Mouse (Mus musculus): ENCODE measurements around the gene Prmt3. TPM values are rescaled to one million over a fixed set of nuclear protein-coding genes. Genes with fewer than 3 reads are reported as not detected.
A peak's percentile ranks its signal among the peaks of the same experiment; 100 is the strongest.

Gene Prmt3
- polyA plus RNA-seq (2014; fragmentation: Nextera tagmentation; extraction: Ambion mirVana), result 47.6 and 60.8 TPM in 2 replicates

DNA sequence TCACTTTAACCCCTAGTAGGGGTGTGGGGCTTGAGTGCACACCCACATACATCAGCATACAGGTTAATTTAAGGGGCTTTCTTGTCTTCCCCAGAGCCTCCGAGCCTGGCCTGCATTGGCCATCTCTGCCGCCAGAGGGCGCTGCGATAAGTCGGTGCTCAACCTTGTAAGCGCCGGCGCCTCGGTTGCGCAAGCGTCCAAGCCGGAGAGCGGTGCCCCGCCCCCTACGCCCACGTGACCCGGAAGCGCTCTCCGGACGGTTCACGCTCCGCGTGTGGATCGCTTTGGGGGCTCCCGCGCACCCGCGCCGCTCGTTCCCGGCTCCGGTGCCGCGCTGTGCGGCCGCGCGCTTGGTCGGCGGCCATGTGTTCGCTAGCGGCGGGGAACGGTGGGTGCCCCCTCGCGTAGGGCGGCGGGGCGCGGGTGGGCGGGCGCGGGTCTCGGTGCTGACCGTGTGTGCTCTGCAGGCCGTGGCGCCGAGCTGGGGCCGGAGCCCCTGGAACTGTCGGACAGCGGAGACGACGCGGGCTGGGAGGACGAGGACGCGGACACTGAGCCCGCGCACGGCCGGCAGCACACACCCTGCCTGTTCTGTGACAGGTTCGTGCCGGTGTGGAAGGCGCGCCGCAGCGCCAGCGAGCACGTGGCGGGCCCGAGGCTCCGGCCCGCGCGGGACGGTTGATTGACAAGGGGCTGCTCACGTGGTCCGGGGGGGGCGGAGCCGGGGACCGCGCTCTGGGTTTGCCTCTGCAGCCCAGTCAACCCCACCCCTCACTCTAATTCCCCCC, at the start of gene Prmt3:
Gene Prmt3, plus strand, starts transcription at position 233 of the 788 bp plus-strand sequence.
- WGBS, result under 1% methylated on average over 87 of the region's 92 CpGs
- peak; percentile 97 for ATAC-seq (ENCODE audit: low FRiP score, low TSS enrichment)

DNA sequence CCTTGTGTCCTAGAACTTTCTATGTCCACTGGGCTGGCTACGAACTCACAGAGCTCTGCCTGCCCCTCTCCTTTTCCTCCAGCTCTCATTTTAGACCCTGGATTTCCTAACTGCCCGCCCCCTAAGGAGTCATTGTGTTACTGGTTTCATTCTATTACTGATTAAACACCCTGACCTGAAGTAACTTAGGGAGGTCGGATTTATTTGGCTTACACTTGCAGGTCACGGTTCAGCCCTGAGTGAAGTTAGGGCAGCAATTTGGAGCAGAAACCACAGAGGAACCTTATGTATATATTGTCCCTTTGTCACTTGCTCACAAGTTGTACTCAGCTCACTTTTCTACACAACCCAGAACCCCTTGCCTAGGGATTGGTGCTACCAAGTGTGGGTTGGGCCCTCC, 43.8 kb upstream of the Prmt3 start:
- no peaks in the 10 kb centered on the region; the same call in 1 of the 2 replicates for H3K4me1 ChIP-seq (ENCODE audit: control insufficient read depth, insufficient read depth, low read length)
- H3K9me3 ChIP-seq (ENCODE audit: control insufficient read depth, low read length), result no peaks in the 10 kb centered on the region
- DNase-seq (no peak), ATAC-seq (ENCODE audit: low FRiP score, low TSS enrichment) (no peak)
- 69% methylated on average over 4 of the region's 4 CpGs for WGBS
- no peak overlapping the region for H3K9ac ChIP-seq (replicated peaks; ENCODE audit: low read length)
- no peak overlapping the region for H3K4me3 ChIP-seq (replicated peaks; ENCODE audit: low read depth, low read length)
- H3K36me3 ChIP-seq (ENCODE audit: control insufficient read depth, insufficient read depth, low read length), result no peaks in the 10 kb centered on the region
- H3K4me2 ChIP-seq (ENCODE audit: low read length), result no peak overlapping the region
- H3K27ac ChIP-seq (replicated peaks; ENCODE audit: low read depth, low read length), result no peak overlapping the region
- H3K27me3 ChIP-seq (ENCODE audit: control insufficient read depth, insufficient read depth, low read length), result peaks cover 4% of the 10 kb centered on the region; the same call in 1 of the 2 replicates

More for the DNA sequence above, at the start of gene Prmt3:
- Histone ChIP-seq H3K4me1 (ENCODE audit: control insufficient read depth, insufficient read depth, low read length) (peaks cover 12% of the 10 kb centered on the region), H3K36me3 (ENCODE audit: control insufficient read depth, insufficient read depth, low read length) (peaks cover 21% of the 10 kb centered on the region), H3K27ac (replicated peaks; ENCODE audit: low read depth, low read length) (peak within 1 kb of the TSS; percentile 86), H3K9ac (replicated peaks; ENCODE audit: low read length) (peak within 1 kb of the TSS; percentile 71), H3K4me3 (replicated peaks; ENCODE audit: low read depth, low read length) (peak within 1 kb of the TSS; percentile 68), H3K4me2 (ENCODE audit: low read length) (peak within 1 kb of the TSS; percentile 67), H3K27me3 (ENCODE audit: control insufficient read depth, insufficient read depth, low read length) (no peaks in the 10 kb centered on the region), H3K9me3 (ENCODE audit: control insufficient read depth, low read length) (no peaks in the 10 kb centered on the region)
- DNase-seq, result peak; percentile 100

DNA sequence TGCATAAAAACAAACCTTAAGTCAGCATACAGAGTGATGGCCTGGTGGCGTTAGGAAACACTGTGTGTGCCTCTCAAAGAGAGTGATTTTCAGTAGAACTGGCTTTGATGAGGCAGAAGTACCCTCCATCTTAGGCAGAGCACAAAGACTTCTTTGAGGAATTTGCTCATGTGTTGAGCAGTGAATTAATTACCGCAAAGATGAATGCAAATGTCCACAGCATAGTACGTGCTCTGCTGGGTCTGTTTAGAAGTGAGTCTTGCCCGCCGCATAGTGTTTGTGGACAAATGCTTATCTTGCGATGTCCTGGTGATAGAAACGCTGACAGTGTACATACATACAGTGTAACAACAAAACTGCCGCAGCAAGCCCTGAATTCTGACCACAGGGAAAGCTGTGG, 38.7 kb upstream of the Prmt3 start:
- ATAC-seq (ENCODE audit: low FRiP score, low TSS enrichment) (peak; percentile 46; the same call in 1 of the 2 replicates), DNase-seq (peak; percentile 41)
- no peak overlapping the region for H3K4me2 ChIP-seq (ENCODE audit: low read length)
- no peak overlapping the region for H3K4me3 ChIP-seq (replicated peaks; ENCODE audit: low read depth, low read length)
- H3K27ac ChIP-seq (replicated peaks; ENCODE audit: low read depth, low read length), result no peak overlapping the region
- no peak overlapping the region for H3K9ac ChIP-seq (replicated peaks; ENCODE audit: low read length)
- peaks cover 19% of the 10 kb centered on the region for H3K27me3 ChIP-seq (ENCODE audit: control insufficient read depth, insufficient read depth, low read length)
- no peaks in the 10 kb centered on the region for H3K36me3 ChIP-seq (ENCODE audit: control insufficient read depth, insufficient read depth, low read length)
- WGBS, result 26% methylated on average over 8 of the region's 8 CpGs
- peaks cover 14% of the 10 kb centered on the region for H3K4me1 ChIP-seq (ENCODE audit: control insufficient read depth, insufficient read depth, low read length)
- no peaks in the 10 kb centered on the region for H3K9me3 ChIP-seq (ENCODE audit: control insufficient read depth, low read length)

DNA sequence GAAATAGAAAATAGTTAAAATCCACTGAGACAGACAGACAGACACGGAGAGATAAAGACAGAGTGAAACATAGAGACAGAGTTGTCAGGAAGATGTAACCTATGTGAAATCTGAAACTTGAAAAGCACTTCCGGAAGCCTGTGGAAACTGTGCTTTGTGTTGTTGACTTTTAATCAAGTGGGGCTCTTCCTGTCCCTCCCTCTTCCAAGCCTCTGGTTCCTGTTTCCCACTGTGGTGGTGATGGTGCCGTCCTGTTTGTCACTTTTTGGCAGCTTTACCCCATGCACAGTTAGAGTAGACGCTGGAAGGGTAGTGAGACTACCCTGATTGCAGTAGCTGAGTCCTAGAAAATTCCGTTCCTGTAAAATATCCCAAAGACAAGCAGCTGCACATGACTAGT, 36.7 kb upstream of the Prmt3 start:
- Histone ChIP-seq H3K4me1 (ENCODE audit: control insufficient read depth, insufficient read depth, low read length) (peaks cover 14% of the 10 kb centered on the region), H3K27me3 (ENCODE audit: control insufficient read depth, insufficient read depth, low read length) (peaks cover 33% of the 10 kb centered on the region), H3K36me3 (ENCODE audit: control insufficient read depth, insufficient read depth, low read length) (no peaks in the 10 kb centered on the region), H3K9me3 (ENCODE audit: control insufficient read depth, low read length) (no peaks in the 10 kb centered on the region), H3K4me3 (replicated peaks; ENCODE audit: low read depth, low read length) (no peak overlapping the region), H3K9ac (replicated peaks; ENCODE audit: low read length) (no peak overlapping the region), H3K4me2 (ENCODE audit: low read length) (no peak overlapping the region), H3K27ac (replicated peaks; ENCODE audit: low read depth, low read length) (no peak overlapping the region; the same call in 1 of the 2 replicates)
- WGBS, result 30% methylated on average over 5 of the region's 5 CpGs
- DNase-seq, result no peak
- ATAC-seq (ENCODE audit: low FRiP score, low TSS enrichment), result 0 out of 2 replicates have a peak, but pooled peaks have one; percentile 3

DNA sequence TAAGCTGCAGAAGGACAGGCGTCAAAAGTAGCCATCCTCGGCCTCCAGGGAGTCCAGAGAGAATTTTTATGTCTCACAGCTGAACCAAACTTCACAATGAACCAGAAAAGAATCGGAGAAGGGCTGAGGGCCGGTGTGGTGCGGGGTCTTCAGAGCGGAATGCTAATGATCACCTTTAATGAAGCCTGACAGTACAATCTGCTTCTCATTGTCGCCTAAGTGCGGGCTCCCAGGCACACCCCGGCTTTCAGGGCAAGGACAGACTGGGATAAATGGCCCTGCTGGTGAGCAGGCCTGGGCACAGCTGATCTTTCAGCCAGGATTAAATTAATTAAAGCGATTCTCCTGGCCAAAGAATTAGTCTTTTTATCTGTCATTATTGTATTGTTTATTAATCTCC, 36.2 kb upstream of the Prmt3 start:
- no peak overlapping the region for H3K4me3 ChIP-seq (replicated peaks; ENCODE audit: low read depth, low read length)
- DNase-seq (peak; percentile 59), ATAC-seq (ENCODE audit: low FRiP score, low TSS enrichment) (peak; percentile 80; the same call in 1 of the 2 replicates)
- WGBS, result 5% methylated on average over 10 of the region's 10 CpGs
- no peaks in the 10 kb centered on the region for H3K9me3 ChIP-seq (ENCODE audit: control insufficient read depth, low read length)
- H3K36me3 ChIP-seq (ENCODE audit: control insufficient read depth, insufficient read depth, low read length), result no peaks in the 10 kb centered on the region
- H3K4me2 ChIP-seq (ENCODE audit: low read length), result no peak overlapping the region; the same call in 1 of the 2 replicates
- no peak overlapping the region for H3K9ac ChIP-seq (replicated peaks; ENCODE audit: low read length)
- peaks cover 37% of the 10 kb centered on the region for H3K27me3 ChIP-seq (ENCODE audit: control insufficient read depth, insufficient read depth, low read length)
- H3K27ac ChIP-seq (replicated peaks; ENCODE audit: low read depth, low read length), result no peak overlapping the region; the same call in 1 of the 2 replicates
- H3K4me1 ChIP-seq (ENCODE audit: control insufficient read depth, insufficient read depth, low read length), result peaks cover 14% of the 10 kb centered on the region

GRCm38 (mm10) chr7:49751148-49751547, 27.0 kb upstream of the Prmt3 start:
- no peak overlapping the region for H3K27ac ChIP-seq (replicated peaks; ENCODE audit: low read depth, low read length)
- DNase-seq, result peak; percentile 89
- no peak for ATAC-seq (ENCODE audit: low FRiP score, low TSS enrichment)
- no peaks in the 10 kb centered on the region for H3K36me3 ChIP-seq (ENCODE audit: control insufficient read depth, insufficient read depth, low read length)
- H3K4me1 ChIP-seq (ENCODE audit: control insufficient read depth, insufficient read depth, low read length), result no peaks in the 10 kb centered on the region
- no peaks in the 10 kb centered on the region for H3K9me3 ChIP-seq (ENCODE audit: control insufficient read depth, low read length)
- 4% methylated on average over 4 of the region's 4 CpGs for WGBS
- no peak overlapping the region for H3K4me2 ChIP-seq (ENCODE audit: low read length)
- H3K27me3 ChIP-seq (ENCODE audit: control insufficient read depth, insufficient read depth, low read length), result peaks cover 48% of the 10 kb centered on the region
- no peak overlapping the region for H3K9ac ChIP-seq (replicated peaks; ENCODE audit: low read length)
- no peak overlapping the region for H3K4me3 ChIP-seq (replicated peaks; ENCODE audit: low read depth, low read length)

DNA sequence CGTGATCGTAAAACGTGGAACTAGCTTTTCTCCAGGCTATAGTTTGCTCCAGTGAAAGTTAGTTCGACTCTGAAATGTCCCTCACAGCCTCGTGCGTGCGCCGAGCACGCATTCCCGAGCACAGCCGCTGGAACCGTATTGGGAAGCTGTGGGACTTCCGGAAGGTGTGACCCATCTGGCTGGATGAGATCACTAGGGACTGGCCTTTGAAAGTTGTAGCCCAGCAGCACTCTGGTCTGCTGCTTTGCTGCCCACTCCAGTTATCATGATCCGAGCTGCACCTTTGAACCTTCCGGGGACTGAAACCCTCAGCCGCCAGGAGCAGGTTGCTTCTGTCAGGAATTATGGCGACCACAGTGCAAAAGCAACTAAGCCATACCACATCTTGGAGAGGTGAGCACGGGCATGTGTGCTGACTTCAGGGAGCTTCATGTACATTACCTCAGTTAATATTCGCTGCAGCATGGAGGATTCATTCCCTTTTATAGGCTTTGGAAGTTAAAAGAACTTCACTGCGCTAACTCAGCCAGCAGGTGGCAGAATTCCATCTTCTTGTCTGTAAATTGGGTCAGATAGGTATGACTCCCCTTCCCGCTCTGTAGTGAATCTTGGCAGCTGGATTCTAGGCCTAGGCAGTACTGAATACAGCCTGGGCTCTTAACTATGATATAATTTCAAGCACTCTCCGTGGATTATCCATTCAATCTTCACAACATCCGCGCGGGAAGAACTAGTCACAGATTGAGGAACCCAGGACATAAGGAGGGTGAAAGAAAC, 25.2 kb upstream of the Prmt3 start:
- H3K27me3 ChIP-seq (ENCODE audit: control insufficient read depth, insufficient read depth, low read length), result peaks cover 41% of the 10 kb centered on the region
- no peaks in the 10 kb centered on the region for H3K9me3 ChIP-seq (ENCODE audit: control insufficient read depth, low read length)
- WGBS, result 44% methylated on average over 25 of the region's 25 CpGs
- H3K9ac ChIP-seq (replicated peaks; ENCODE audit: low read length), result no peak overlapping the region
- H3K4me1 ChIP-seq (ENCODE audit: control insufficient read depth, insufficient read depth, low read length), result no peaks in the 10 kb centered on the region
- peak; percentile 83 for DNase-seq
- 0 out of 2 replicates have a peak, but pooled peaks have one; percentile 22 for ATAC-seq (ENCODE audit: low FRiP score, low TSS enrichment)
- H3K4me3 ChIP-seq (replicated peaks; ENCODE audit: low read depth, low read length), result no peak overlapping the region
- no peaks in the 10 kb centered on the region for H3K36me3 ChIP-seq (ENCODE audit: control insufficient read depth, insufficient read depth, low read length)
- H3K27ac ChIP-seq (replicated peaks; ENCODE audit: low read depth, low read length), result no peak overlapping the region
- H3K4me2 ChIP-seq (ENCODE audit: low read length), result no peak overlapping the region

DNA sequence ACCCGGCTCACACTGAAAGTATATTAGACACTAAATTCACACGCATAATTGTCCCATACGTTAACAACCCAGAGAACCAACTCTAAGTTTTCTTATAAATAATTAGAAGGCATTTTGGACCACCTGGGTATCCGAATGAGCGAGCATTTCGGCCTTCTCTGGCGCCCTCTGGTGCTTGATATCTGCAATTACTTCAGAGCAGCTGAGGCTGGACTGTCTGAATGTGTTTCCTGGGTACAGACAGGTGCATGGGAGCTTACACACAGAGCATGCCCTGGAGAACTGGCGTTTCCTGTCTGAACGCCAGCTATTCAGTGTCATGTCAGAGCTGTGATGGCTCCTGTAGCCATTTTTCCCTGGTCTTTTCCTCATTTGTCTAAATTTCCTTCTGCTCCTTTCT, 23.4 kb upstream of the Prmt3 start:
- H3K27me3 ChIP-seq (ENCODE audit: control insufficient read depth, insufficient read depth, low read length), result peaks cover 37% of the 10 kb centered on the region

More for the DNA sequence above, 23.4 kb upstream of the Prmt3 start:
- Histone ChIP-seq H3K9me3 (ENCODE audit: control insufficient read depth, low read length) (no peaks in the 10 kb centered on the region), H3K4me3 (replicated peaks; ENCODE audit: low read depth, low read length) (no peak overlapping the region), H3K9ac (replicated peaks; ENCODE audit: low read length) (no peak overlapping the region), H3K36me3 (ENCODE audit: control insufficient read depth, insufficient read depth, low read length) (no peaks in the 10 kb centered on the region), H3K4me2 (ENCODE audit: low read length) (no peak overlapping the region), H3K27ac (replicated peaks; ENCODE audit: low read depth, low read length) (no peak overlapping the region), H3K4me1 (ENCODE audit: control insufficient read depth, insufficient read depth, low read length) (peaks cover 5% of the 10 kb centered on the region)
- no peak for ATAC-seq (ENCODE audit: low FRiP score, low TSS enrichment)
- DNase-seq, result peak; percentile 84
- WGBS, result 5% methylated on average over 9 of the region's 9 CpGs

All from midbrain, embryonic 14.5 days (tissue).